Mouse (Mus musculus): ENCODE measurements around the gene Nfe2. TPM values are rescaled to one million over a fixed set of nuclear protein-coding genes. Genes with fewer than 3 reads are reported as not detected.
A peak's percentile ranks its signal among the peaks of the same experiment; 100 is the strongest.
"Not testable (repeated sequence)": the region's sequence is repeated elsewhere in the genome, so short reads cannot be mapped to it uniquely, and the experiment has no call there.

Nfe2 gene
- total RNA-seq, 2 experiments from 2014 or later: 0.16 to 0.43 TPM

- DNase-seq: no peak
Observed at GRCm38 (mm10) chr15:103290843-103291242, 32.6 kb upstream of the Nfe2 start.

DNA sequence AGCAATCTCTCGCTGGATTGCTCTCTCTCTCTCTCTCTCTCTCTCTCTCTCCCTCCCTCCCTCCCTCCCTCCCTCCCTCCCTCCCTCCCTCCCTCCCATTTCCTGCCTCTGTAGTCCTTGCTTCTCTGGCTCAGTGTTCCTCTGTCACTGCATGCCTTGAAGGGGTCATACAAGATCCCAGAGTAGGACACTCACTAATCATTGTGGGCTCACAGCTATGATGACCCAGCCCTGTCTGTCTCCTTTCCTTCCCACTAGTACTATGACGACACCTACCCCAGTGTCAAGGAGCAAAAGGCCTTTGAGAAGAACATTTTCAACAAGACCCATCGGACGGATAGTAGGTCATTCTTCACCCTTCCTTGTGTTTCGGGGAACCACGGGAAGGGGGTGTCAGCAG, 32.2 kb upstream of the Nfe2 start:
- DNase-seq: no peak

- no peak for DNase-seq
Observed at GRCm38 (mm10) chr15:103289600-103289999, 31.4 kb upstream of the Nfe2 start.

GRCm38 (mm10) chr15:103285778-103286417, 27.7 kb upstream of the Nfe2 start:
- peak in 1 of 2 experiments; percentile 57 for DNase-seq

- peak; percentile 48 to 55 for DNase-seq
Observed at GRCm38 (mm10) chr15:103284647-103285046, 26.4 kb upstream of the Nfe2 start.

- DNase-seq: peak; percentile 63 to 70
Observed at GRCm38 (mm10) chr15:103284066-103284465, 25.9 kb upstream of the Nfe2 start.

- no peak for DNase-seq
Observed at GRCm38 (mm10) chr15:103281465-103282205, 23.4 kb upstream of the Nfe2 start.

- peak; percentile 31 to 52 for DNase-seq
Observed at GRCm38 (mm10) chr15:103280817-103281464, 22.7 kb upstream of the Nfe2 start.

- peak; percentile 25 to 54 for DNase-seq
Observed at GRCm38 (mm10) chr15:103279750-103280149, 21.5 kb upstream of the Nfe2 start.

GRCm38 (mm10) chr15:103277949-103278348, 19.7 kb upstream of the Nfe2 start:
- DNase-seq: no peak

DNA sequence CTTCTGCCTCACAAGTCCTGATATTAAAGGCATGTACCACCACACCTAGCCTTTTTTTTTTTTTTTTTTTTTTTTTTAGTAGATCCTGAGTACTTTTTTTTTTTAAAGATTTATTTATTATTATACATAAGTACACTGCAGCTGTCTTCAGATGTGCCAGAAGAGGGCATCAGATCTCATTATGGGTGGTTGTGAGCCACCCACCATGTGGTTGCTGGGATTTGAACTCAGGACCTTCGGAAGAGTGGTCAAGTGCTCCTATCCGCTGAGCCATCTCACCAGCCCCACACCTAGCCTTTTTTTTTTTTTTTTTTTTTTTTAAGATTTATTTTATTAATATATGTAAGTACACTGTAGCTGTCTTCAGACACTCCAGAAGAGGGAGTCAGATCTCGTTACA, 17.7 kb upstream of the Nfe2 start:
- DNase-seq: not testable (repeated sequence)

GRCm38 (mm10) chr15:103272419-103273279, 14.4 kb upstream of the Nfe2 start, which contains the start of gene Copz1:
Gene Copz1, plus strand, starts transcription at chr15:103272714.
- peak; percentile 94 to 95 for DNase-seq

DNA sequence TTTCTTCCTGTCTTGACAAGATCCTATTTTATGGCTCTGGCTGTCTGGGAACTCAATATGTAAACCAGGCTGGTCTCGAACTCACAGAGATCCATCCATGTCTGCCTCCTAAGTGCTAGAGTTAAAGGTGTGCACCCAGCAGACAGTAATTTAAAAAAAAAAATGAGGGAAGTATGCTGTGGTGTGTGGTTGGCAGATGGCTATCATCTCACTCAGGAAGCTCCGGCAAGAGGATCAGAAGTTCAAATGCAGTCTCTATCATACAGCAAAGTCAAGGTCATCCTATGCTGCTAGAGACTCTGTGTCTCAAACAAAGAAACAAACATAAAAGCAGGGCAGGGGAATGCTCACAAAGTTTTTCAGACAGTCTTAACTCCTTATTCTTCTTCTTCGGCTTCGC, 10.7 kb upstream of the Nfe2 start:
- no peak for DNase-seq

GRCm38 (mm10) chr15:103264794-103265193, 6.6 kb upstream of the Nfe2 start:
- DNase-seq: no peak

DNA sequence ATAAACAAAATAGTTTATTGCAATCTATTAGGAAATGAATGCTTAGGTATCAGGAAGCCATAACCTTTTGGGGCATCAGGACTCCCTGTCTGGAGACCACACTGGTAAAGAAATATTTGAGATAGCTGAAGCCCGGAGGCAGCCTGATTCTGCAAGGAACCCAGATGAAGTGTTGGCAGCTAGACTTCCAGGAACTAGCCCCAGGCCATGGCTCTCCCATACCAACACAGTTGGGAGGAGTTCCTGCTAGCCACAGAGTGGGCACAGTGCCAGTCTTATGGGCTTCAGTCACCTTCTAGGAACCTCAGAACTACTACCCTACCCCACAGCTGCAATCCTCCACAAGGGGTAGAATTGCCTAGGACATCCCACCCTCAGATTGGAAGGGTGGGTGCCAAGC, 1.8 kb upstream of the Nfe2 start:
- DNase-seq: no peak

GRCm38 (mm10) chr15:103259162-103259561, 959 bp upstream of the Nfe2 start:
- no peak for DNase-seq

DNA sequence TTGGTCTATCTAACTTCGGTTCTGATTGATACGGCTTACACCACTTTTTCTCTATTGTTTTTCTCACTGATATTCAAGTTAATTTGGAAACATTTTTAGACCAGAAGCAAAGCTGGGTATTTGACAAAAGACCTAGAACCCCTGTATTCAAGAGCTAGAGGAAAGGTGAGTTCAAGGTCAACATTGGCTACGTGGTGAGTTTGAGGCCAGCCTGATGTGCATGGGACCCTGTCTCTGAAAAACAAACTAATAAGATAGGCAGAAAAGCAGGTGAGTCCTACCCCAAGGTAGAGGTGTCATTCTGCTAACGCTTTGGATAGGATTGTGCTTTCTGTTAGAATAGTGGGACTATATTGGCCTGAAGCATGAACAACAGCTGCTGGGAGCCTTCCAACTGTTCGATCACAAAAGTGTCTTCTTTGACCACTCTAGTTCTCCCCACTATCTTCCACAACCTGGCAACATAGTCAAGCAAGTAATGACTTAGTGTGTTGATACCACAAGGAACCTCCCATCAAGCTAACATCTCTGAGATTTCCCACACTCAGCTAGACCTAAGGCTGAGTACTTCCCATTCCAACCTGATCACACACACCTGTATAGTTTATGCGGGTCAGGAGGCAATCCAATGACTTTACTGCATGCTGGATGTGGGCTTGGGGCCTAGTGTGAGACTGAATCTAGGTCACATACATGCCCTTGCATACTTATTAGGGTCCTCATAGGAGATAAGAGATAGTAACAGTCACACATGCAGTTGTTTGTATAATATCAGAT, 1.8 kb downstream of the Nfe2 start:
- DNase-seq: no peak

DNA sequence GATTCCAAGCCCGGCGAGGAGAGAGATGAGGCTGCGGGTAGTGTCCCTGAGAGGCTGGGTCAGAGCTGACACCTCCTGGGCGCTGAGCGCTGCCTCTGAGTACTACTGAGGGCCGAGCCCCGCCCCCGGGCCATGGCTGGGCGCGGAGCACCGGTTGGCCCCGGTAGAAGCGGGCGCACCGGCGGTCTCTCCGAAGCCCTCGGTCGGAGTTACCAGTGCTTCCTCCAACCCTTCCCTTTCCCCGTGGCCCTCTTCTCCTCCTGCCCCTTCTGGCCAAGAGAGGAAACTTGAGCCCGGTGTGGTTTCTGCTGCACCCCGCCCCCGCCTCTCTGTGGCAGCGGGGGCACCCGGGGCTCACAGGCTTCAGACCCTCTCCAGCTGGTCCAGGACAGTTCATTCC, 3.0 kb downstream of the Nfe2 start:
- peak; percentile 56 to 71 for DNase-seq

- no peak for DNase-seq
Observed at GRCm38 (mm10) chr15:103253352-103253751, 4.9 kb downstream of the Nfe2 start.

GRCm38 (mm10) chr15:103252660-103253059, 5.5 kb downstream of the Nfe2 start:
- no peak for DNase-seq

DNA sequence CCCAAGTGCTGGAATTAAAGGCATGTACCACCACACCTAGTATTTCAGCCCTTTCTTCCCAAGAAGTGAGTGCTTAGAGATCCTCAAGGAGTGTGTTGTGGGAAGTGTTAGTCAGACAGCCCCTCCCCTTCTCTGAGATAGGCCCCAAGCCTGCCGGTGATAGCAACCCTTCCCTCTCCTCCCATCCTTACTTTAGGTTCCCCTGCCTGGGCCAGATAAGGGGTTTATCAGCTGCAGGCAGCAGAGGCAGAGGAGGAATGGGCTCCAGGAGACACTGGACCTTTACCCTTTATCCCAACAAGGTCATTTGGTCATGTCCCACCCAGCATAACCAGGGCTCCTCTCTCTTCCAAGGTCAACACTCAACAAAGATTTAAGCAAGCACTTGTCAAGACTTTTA, 6.6 kb downstream of the Nfe2 start:
- DNase-seq: no peak

All from adrenal gland, postnatal 36 days (tissue).